In the genomic region with DNA sequence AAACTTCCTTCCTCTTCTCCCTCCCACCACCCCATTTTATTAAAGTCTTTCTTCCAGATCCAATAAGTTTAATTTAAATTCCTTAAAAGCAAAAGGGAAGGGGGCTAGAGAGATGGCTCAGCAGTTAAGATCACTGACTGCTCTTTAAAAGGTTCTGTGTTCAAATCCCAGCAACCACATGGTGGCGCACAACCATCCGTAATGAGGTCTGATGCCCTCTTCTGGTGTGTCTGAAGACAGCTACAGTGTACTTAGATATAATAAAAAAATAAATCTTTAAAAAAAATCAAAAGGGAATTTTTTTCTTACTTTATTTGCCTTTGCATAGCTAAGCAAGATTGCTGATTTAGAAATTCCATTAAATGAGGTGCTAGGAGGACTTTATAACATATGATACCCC, we compare ENCODE assay signal across 20 mouse cellular contexts.
"Had no signal": no experiment of that assay in that cellular context is flagged by ENCODE, and none has a peak within 500 bp of the region (broad histone marks: within the 10 kb centered on the region; RNA-seq: fewer than 3 reads in every experiment).

No protein-coding gene starts in this region.

- H3K27me3 ChIP-seq: limb, embryonic 12.5 days; limb, embryonic 15.5 days; megakaryocyte, embryonic 14.5 days; midbrain, embryonic 13.5 days; neural tube, embryonic 12.5 days; neural tube, embryonic 15.5 days had no signal

- DNase-seq: kidney, adult 11 months; kidney, adult 8-10 months; kidney, postnatal 25 days; left cerebral cortex, postnatal 4 days; liver, postnatal 0 days; lung, postnatal 36 days; right cerebral cortex, adult 18-20 months; right cerebral cortex, postnatal 14 days; right cerebral cortex, postnatal 4 days; thymus, postnatal 36 days had no signal

- H3K9ac ChIP-seq: limb, embryonic 12.5 days; limb, embryonic 15.5 days; liver, embryonic 14.5 days; liver, postnatal 0 days; midbrain, embryonic 13.5 days; neural tube, embryonic 12.5 days; neural tube, embryonic 15.5 days had no signal

- H3K4me1 ChIP-seq: megakaryocyte, embryonic 14.5 days; midbrain, embryonic 10.5 days; midbrain, embryonic 13.5 days; neural tube, embryonic 12.5 days had no signal

- H3K4me2 ChIP-seq: limb, embryonic 12.5 days; limb, embryonic 15.5 days; liver, embryonic 11.5 days; midbrain, embryonic 13.5 days; neural tube, embryonic 12.5 days; neural tube, embryonic 15.5 days had no signal

- H3K36me3 ChIP-seq: limb, embryonic 12.5 days; limb, embryonic 15.5 days; midbrain, embryonic 10.5 days; midbrain, embryonic 13.5 days; neural tube, embryonic 12.5 days; neural tube, embryonic 15.5 days had no signal

- ATAC-seq: inflammation-experienced regulatory T-cells, adult 6 months; liver, postnatal 0 days; midbrain, embryonic 13.5 days had no signal

- H3K4me3 ChIP-seq: limb, embryonic 12.5 days; limb, embryonic 15.5 days; megakaryocyte, embryonic 14.5 days; midbrain, embryonic 10.5 days; midbrain, embryonic 13.5 days; neural tube, embryonic 12.5 days; neural tube, embryonic 15.5 days had no signal

- H3K27ac ChIP-seq: limb, embryonic 12.5 days; limb, embryonic 15.5 days; liver, embryonic 14.5 days; midbrain, embryonic 10.5 days; midbrain, embryonic 13.5 days; neural tube, embryonic 12.5 days; neural tube, embryonic 15.5 days had no signal

- H3K9me3 ChIP-seq: limb, embryonic 12.5 days; limb, embryonic 15.5 days; midbrain, embryonic 13.5 days; neural tube, embryonic 12.5 days; neural tube, embryonic 15.5 days had no signal
